Mouse (Mus musculus) cerebellum, adult 11-12 months (tissue): Measurements from ENCODE around the gene Neu3.

Source experiments
- DNase-seq: peaks from one replicate; pipeline ENCODE4 v3.0.0; 2022

The Neu3 gene

GRCm38 (mm10) chr7:99828083-99828570 is at the start of gene Neu3:
TSS of gene Neu3 (minus strand) at chr7:99828417.
- DNase-seq: peak; percentile 95

GRCm38 (mm10) chr7:99876345-99876744 is 48.1 kb upstream of the Neu3 start:
- peak; percentile 40 for DNase-seq

DNA sequence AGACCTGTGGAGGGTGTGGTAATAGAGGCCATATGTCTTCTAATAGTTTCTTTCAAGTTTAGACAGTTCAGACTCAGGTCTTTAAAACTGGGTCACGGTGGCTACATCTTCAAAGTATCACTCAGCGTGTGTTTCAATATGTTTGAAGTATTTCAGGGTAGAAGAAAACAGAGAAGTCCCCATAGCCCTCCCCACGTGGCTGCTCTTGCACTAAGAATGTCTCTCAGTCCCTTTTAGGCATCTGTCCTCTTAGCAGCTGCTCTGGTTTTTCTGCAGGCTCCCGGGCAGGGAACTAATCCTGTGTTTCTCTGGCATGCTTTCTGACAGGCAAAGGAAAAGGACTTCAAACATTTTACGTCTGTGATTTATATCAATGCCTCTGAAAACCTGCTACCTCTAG is 47.7 kb upstream of the Neu3 start:
- no peak for DNase-seq

GRCm38 (mm10) chr7:99873965-99874364 is 45.7 kb upstream of the Neu3 start:
- no peak for DNase-seq

GRCm38 (mm10) chr7:99869296-99869695 is 41.1 kb upstream of the Neu3 start:
- DNase-seq: no peak

DNA sequence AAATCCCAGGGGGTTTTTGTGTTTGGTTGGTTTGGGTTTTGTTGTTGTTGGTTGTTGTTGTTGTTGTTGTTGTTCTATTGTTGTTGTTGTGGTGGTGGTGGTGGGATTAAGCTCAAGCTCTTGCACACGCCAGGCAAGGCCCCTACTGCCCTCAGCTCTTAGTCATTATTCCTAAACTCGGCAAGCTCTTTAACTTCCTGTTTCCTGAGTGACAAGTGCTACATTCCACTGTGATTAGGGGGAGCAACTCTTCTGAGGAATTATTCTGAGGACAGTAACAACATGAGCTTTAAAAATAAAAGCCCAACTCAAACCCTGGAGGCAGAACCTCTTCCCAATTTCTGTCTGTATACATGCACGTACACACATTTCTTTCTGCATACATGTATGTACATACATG is 37.0 kb upstream of the Neu3 start:
- no peak for DNase-seq

DNA sequence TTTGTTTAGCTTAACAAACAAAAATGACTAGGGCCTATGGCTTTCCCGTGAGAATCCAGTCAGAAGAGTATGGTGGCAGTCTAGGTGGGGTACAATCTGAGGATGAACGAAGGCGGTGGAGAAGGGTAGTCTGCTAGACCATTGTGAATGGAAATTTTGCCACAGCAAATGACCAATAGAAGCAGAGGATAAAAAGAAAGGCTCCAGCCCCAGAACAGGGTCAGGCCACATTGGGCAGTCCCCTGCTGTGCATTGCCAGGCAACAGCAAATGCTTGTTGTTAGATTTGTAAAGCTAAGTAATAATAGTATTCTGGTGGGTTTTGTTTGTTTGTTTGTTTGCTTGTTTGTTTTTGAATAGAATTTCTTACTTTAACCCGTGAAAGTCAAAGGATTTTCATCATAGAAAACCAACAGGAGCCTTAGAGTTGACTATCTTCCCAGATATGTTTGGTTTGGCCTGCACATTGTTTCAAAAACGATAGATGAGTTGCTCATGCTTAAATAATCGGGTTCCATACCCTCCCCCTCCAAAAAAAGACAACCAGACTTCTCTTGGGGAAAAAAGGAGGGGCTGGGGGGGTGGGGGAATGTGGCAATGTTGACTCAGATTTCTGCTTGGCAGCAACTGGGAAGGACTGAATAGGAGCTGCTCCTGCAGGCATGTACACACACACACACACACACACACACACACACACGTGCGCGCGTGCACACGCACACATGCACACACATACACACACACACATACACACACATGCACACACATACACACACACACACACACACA is 36.2 kb upstream of the Neu3 start:
- no peak for DNase-seq

- DNase-seq: no peak
Observed at GRCm38 (mm10) chr7:99863362-99863761, 35.1 kb upstream of the Neu3 start, which contains the start of gene Spcs2. TSS of gene Spcs2 (minus strand) at chr7:99863462.

DNA sequence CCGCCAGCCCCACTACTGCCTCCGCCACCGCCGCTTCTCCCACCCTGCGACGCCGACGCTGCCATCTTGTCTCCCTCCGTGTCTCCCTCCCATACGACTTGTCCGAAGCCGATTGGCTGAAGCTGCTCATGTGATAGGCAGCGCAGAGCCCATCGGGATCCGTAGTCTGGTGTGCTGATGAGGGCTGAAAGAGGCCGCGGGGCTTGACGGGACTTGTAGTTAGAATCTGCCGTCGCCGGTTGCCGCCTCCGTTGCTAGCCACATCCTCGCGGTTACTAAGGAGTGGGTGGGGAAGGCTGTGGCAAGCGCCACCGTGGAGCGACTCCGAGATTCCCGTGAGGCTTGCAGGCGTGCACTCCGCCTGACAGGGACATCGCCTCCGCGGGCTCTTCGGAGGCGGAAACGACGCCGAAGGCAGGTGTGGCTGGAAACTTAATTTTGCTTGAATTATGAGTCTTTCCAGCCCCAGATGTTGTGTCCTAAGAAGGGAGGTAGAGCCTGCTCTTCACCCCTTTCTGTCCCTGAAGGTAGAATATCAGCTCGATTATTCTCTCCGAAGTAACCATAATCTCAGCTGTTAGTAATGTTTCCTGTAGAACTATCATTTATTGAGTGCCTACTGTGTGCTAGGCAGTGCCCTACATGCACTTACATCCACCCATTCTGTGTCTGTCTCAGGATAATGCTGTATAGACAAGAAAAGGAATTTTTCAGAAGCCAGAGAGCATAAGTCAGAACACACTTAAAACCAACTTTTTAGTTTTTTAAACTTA is 30.8 kb upstream of the Neu3 start, which contains the start of gene Xrra1:
TSS of gene Xrra1 (plus strand) at position 304 of the 773 bp plus-strand sequence.
- DNase-seq: peak; percentile 96

DNA sequence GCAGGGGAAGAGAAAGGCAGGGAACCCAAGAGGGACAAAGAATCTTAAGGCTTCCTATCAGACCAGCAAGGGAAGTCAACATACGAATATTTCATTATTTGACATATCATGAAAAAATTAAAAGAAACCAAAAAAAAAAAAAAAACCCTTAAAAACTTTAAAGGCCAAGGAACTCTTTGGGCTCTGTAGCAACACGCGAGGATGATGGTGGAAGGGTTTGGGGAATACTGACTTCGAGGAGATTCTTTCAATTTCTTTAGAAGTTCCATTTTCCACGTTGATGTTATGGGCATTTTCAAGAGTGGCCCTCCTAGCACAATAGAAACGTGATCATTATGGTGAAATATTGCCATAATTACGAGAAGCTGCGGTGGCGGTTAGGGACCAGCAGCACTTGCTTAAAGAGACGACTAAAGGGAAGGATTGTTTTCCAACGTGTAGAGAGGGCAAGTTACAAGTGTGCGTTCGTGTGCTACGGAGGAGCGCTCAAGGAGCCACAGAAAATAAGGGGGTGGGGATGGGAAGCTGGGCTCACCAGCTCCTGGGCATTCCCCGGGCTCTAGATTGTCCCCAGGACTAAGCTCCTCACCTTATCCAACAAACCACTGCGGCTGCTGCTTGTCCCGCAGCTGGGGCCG is 30.1 kb upstream of the Neu3 start:
- DNase-seq: no peak

DNA sequence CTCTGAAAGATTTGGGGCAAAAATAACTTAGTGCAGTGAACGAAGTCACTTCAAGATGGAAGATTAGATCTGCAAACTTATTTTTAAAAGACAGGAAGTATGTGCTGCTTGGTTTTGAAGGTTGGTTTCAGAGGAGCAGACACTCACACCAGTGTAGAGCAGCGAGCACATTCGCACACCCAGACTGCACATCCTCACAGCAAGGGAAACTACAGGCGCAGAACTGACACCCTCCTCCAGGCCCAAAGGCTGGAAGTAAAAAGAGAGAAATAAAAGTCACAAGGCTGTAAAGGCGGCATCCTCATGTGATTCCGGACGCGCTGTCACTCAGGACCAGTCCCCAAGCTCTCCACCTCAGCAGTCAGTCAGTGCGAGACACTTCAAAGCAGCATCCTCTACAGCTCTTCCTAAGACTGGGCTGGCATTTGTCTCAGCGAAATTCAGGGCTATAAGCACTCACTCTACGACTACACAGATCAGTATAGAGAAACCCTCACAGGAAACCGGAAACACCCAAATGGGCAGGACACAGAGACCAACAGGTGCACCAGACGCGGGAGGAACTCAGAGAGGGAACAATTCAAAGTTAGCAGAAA is 28.1 kb upstream of the Neu3 start:
- DNase-seq: no peak

- no peak for DNase-seq
Observed at GRCm38 (mm10) chr7:99854311-99854710, 26.1 kb upstream of the Neu3 start.

GRCm38 (mm10) chr7:99853350-99853749 is 25.1 kb upstream of the Neu3 start:
- DNase-seq: no peak

DNA sequence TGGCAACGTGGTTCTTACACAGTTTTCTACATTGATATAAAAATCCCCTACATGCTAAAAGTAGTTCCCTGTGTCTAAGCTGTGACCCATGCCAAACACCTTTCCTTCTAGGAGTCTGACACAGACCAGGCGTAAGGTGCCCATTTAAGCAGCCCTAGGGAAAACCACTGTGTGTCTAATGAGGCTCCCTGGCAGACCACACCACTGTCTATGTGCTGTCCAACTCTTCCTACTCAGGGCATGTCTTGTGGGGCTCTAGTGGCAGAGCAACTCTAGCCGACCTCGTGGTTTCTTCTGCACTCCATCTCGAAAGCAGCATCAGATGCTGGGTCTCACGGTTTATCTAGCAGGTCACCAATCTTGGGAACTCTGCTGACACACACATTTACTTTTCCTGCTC is 23.4 kb upstream of the Neu3 start:
- DNase-seq: no peak

DNA sequence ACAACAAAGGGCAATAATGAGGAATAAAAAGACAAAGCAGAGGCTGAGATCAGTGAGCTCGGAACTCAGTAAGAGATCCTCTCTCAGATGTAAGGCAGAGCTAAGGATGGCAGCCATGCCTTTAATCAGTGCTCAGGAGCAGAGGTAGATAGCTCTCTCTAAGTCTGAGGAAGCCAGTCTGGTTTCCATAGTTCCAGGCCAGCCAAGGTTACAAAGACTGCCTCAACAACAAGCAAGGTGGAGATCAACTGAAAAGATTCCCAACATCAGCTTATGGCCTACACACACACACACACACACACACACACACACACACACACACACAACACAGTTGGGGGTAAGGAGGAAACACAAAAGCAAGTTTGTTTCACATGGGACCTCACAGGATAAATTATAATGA is 22.9 kb upstream of the Neu3 start:
- DNase-seq: no peak

- no peak for DNase-seq
Observed at GRCm38 (mm10) chr7:99850534-99850933, 22.3 kb upstream of the Neu3 start.

DNA sequence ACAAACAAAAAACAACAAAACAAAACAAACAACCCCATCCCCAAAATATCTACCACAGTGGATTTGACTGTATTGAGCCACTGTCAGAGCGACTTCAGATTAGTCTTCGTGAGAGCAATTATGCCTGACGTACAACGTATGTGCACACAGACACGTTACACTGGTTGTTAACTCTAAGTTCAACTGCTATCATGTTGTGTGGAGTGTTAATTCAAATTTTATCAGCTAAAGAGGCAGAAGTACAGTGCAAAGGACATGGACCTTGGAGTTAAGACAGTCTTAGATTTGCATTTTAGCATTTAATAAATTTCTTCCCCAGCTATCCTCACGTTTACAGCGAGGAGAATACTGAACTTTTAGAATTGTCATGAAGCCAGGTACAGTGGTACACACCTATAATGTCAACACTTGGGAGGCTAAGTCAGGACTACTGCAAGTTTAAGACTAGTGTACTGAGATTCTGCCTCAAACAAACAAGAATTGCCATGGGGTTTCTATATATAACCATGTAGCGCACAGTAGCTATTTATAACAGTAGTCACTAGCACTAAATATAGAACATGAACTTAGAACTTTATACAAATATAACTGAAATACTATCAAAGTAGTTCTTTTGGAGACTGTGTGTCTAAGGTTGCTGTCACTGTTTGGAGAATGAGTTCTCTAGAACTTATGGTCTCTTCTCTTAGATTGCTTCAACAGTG is 17.5 kb upstream of the Neu3 start:
- no peak for DNase-seq

DNA sequence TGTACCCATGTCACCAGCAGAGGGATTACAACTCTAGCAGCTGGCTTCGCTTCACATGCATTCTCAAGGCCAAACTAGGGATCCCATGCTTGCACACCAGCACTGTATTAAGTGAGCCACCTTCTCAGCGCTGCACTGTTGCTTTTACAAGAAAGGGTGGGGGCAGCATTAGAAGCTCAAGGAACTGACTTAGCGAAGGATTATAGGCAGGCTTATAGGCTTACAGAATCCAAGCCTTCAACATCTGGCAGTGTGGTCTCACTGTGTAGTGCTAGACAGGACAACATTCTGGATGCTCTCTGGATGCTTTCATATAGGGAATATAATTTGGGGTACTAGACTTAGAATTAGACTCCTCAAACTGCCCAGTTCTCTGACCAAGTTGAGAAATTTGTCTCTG is 10.0 kb upstream of the Neu3 start:
- no peak for DNase-seq

DNA sequence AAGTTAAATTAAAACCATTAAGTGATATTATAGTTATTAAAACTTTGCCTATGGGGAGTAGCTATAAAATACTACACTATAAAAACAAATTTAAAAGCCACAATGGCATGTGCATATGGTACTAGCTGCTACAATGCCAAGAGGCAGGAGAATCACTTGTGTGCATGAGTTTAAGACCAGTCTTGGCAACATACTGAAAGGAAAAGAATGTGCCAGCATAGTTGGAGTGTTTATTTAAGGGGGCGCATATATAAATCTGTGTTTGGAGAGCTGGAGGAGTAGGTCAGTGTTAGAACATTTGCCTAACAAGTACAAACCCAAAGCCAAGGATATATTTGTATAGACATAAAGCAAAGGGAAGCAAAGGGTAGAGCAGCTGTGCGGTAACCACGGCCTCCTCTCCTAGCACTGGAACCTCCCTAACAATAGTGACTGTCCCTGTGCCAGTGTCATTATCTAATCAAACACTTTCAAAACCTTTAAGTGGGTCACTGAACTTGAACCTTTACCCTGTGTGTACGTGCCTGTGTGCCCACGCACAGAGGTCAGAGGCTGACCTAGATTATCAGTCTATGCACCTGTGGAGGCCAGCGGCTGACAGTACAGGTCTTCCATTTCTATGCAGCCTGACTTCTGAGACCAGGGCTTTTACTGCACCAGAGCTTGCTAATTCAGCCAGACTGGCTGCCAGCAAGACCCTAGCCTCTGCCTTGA is 9.3 kb upstream of the Neu3 start:
- no peak for DNase-seq

GRCm38 (mm10) chr7:99836781-99837180 is 8.6 kb upstream of the Neu3 start:
- DNase-seq: no peak

- no peak for DNase-seq
Observed at GRCm38 (mm10) chr7:99834314-99834853, 6.2 kb upstream of the Neu3 start.

- DNase-seq: no peak
Observed at GRCm38 (mm10) chr7:99833846-99834222, 5.6 kb upstream of the Neu3 start.
